Mouse (Mus musculus): ENCODE results near the gene Atxn1. TPM values are rescaled to one million over a fixed set of nuclear protein-coding genes. Genes with fewer than 3 reads are reported as not detected.

Gene Atxn1
- polyA plus RNA-seq, 1 experiment from 2014 or later, result 1.7 TPM

DNA sequence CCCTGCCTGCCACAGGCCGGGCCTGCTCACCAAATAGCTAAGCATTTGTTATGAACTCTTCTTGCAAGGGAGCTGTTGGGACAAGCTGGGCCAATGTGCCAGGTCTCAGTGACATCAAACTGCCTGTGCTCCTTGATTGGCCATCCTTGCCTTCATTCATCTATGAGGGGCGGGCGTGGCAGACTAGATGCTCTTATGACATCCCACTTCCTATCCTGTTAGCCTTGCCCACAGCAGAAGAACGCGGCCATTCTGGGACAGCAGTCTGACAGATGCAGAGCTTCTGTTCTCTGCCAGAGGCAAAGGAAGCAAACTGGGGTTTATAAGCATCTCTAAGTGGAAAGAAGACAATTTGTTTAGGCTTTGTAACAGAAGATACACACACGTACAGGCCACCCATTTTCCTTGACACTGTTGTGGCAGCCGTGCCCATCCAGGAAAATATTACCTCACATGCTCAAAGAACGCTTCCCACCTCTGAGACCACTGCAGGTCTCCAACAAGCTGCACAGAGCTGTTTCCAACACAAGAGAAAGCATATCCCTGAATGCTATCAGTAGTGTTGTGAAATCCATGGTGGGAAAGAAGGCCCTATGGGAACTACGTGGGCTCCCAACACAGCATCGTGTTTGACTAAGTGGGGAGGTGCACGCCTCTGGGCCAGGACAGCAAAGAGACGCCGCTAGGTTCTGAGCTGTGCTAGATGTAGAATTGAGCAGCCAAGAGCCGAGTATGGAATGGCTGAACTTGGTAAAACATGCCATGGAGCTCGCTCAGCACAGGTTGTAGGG is 162.0 kb downstream of the Atxn1 start:
- 77% methylated on average over 15 of the region's 15 CpGs for WGBS (ENCODE audit: insufficient replicate concordance)
- no peaks in the 10 kb centered on the region for H3K4me1 ChIP-seq
- H3K4me3 ChIP-seq, result no peak overlapping the region
- H3K4me2 ChIP-seq, result no peak overlapping the region
- no peak for ATAC-seq
- no peaks in the 10 kb centered on the region for H3K36me3 ChIP-seq
- no peaks in the 10 kb centered on the region for H3K9me3 ChIP-seq (replicated peaks)
- H3K9ac ChIP-seq, result no peak overlapping the region
- H3K27me3 ChIP-seq (replicated peaks), result no peaks in the 10 kb centered on the region
- H3K27ac ChIP-seq, result no peak overlapping the region

DNA sequence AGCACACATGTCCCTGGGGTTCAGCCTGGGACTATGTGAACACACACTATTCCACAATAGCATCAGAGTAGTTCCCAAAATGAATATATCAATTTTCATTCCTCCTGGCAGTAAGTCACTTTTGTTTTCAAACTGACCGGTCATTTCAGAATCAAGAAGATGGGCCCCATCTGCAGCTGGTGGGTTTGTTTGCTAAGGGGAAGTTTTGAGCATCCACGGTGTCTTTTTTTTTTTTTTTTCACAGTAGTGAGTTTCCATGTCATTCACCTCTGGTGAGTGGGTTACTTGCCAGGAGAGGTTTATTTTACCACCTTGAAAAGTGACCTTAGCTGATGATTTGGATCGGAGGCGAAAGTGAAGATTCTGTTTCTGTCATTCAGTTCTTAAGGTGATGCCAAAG is 166.6 kb downstream of the Atxn1 start:
- WGBS (ENCODE audit: insufficient replicate concordance), result 64% methylated on average over 4 of the region's 4 CpGs
- no peaks in the 10 kb centered on the region for H3K4me1 ChIP-seq
- H3K9me3 ChIP-seq (replicated peaks), result no peaks in the 10 kb centered on the region
- H3K27me3 ChIP-seq (replicated peaks), result no peaks in the 10 kb centered on the region
- H3K4me3 ChIP-seq, result no peak overlapping the region
- ATAC-seq, result no peak
- H3K36me3 ChIP-seq, result peaks cover 11% of the 10 kb centered on the region; the same call in 1 of the 2 replicates
- no peak overlapping the region for H3K4me2 ChIP-seq
- H3K27ac ChIP-seq, result no peak overlapping the region
- H3K9ac ChIP-seq, result no peak overlapping the region

DNA sequence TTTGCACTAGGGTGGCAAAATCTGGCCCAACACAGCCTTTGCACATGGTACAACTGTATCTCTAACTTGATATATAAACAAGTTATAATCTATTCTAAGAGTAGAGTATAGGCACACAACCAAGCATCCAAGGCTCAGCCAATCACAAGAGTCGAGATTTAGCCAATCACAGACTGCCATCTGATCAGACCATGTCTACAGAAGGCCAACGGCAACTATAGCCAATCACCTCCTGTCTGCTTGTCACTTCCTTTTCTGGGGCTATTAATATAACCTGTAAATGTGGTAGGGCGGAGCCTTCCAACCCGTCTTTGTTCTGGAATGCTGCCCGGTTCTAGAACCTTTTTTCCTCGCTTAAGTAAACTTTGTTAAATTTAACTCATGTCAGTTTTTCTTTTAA is 167.1 kb downstream of the Atxn1 start:
- H3K4me3 ChIP-seq, result no peak overlapping the region

DNA sequence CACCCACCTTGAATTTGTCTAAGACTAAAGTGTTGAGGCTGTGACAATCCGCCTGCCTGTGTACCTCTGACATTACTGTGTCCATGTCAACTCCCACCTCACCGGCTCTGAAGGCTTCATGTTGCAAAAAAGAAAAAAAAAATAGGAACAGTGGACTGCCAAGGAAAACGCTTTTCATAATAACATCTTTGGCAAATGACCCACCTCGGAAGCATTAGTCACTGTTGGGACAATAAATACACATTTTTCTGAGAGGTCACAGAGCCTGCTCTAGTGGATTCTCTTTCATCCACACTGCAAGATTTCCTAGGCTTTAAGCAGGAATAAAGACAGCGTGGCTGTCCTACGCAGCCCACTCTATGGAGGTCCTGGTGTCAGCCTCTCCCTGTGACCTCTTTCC is 168.5 kb downstream of the Atxn1 start:
- Histone ChIP-seq H3K4me2 (no peak overlapping the region), H3K4me3 (no peak overlapping the region), H3K36me3 (peaks cover 11% of the 10 kb centered on the region; the same call in 1 of the 2 replicates), H3K9ac (no peak overlapping the region), H3K27ac (no peak overlapping the region), H3K9me3 (replicated peaks) (no peaks in the 10 kb centered on the region), H3K27me3 (replicated peaks) (no peaks in the 10 kb centered on the region), H3K4me1 (no peaks in the 10 kb centered on the region)
- WGBS (ENCODE audit: insufficient replicate concordance), result 71% methylated on average over 6 of the region's 6 CpGs
- no peak for ATAC-seq

More for the DNA sequence above, 167.1 kb downstream of the Atxn1 start:
- no peak overlapping the region for H3K27ac ChIP-seq
- no peak overlapping the region for H3K9ac ChIP-seq
- no peak overlapping the region for H3K4me2 ChIP-seq
- 61% methylated on average over 6 of the region's 6 CpGs for WGBS (ENCODE audit: insufficient replicate concordance)
- H3K36me3 ChIP-seq, result peaks cover 11% of the 10 kb centered on the region; the same call in 1 of the 2 replicates
- H3K9me3 ChIP-seq (replicated peaks), result no peaks in the 10 kb centered on the region
- H3K4me1 ChIP-seq, result no peaks in the 10 kb centered on the region
- no peak for ATAC-seq
- H3K27me3 ChIP-seq (replicated peaks), result no peaks in the 10 kb centered on the region

DNA sequence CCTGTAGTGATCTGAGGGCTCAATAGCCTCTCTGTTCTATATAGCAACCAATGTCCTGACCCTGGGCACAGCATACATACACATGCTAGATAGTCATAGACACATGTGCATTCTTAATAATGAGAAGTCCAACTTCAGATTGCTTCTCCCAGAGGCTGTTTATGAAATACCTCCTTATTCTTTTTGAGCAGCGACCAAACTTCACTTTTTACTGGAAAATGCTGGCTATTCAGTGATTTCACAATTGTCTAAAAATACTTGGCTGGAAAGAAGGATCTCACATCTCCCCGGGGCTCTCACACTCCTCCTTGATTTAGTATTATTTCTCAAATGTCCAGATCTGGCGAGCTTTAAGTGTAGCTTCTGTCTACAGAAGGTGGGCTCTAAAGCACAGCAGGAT is 171.0 kb downstream of the Atxn1 start:
- no peak for ATAC-seq
- H3K4me1 ChIP-seq, result no peaks in the 10 kb centered on the region
- no peak overlapping the region for H3K27ac ChIP-seq
- H3K4me2 ChIP-seq, result no peak overlapping the region
- no peaks in the 10 kb centered on the region for H3K27me3 ChIP-seq (replicated peaks)
- WGBS (ENCODE audit: insufficient replicate concordance), result 68% methylated on average over 3 of the region's 3 CpGs
- H3K9ac ChIP-seq, result no peak overlapping the region
- H3K36me3 ChIP-seq, result peaks cover 11% of the 10 kb centered on the region; the same call in 1 of the 2 replicates
- no peaks in the 10 kb centered on the region for H3K9me3 ChIP-seq (replicated peaks)
- H3K4me3 ChIP-seq, result no peak overlapping the region

DNA sequence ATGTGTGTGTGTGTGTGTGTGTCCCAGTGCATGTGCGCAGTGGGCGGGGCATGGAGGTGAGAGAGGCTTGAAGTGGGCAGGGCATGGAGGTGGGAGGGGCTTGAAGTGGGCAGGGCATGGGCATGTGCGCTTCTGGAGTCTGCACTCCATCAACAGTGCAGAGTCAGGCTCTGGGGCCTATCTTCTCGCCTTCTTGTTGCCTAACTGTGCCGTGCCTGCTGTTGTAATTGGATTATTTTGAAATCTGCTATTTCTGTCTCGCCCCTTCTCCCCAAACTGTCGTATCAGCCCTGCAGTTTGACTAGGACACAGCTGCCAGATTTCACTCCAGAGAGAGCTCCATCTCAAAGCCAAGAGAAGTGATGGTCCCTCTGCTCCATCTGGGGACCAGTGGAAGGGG is 178.4 kb downstream of the Atxn1 start:
- Histone ChIP-seq H3K4me3 (no peak overlapping the region), H3K36me3 (no peaks in the 10 kb centered on the region), H3K27me3 (replicated peaks) (no peaks in the 10 kb centered on the region), H3K27ac (no peak overlapping the region), H3K4me2 (no peak overlapping the region), H3K9me3 (replicated peaks) (no peaks in the 10 kb centered on the region), H3K4me1 (no peaks in the 10 kb centered on the region), H3K9ac (no peak overlapping the region)
- no peak for ATAC-seq
- 79% methylated on average over 7 of the region's 7 CpGs for WGBS (ENCODE audit: insufficient replicate concordance)

DNA sequence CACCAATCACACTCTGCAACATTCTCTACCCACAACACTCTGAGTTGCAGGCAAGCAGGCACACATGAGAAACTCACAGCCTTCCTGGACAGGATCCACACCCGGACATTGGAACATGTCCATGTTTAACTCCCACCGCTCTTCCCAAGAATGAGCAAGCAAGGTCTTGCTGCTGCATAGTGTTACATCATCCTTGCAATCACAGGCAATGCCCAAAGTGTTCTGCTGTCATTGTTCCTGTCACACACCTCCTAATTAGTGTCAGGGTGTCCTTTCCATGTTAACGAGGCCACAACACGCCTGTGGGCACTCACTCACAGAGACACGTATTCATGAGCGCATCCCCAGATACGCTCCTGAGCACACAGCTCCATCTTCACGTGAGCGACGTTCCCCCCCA is 181.1 kb downstream of the Atxn1 start:
- Histone ChIP-seq H3K4me1 (no peaks in the 10 kb centered on the region), H3K4me2 (no peak overlapping the region), H3K9ac (no peak overlapping the region), H3K36me3 (no peaks in the 10 kb centered on the region), H3K27ac (no peak overlapping the region), H3K27me3 (replicated peaks) (no peaks in the 10 kb centered on the region), H3K4me3 (no peak overlapping the region), H3K9me3 (replicated peaks) (no peaks in the 10 kb centered on the region)
- WGBS (ENCODE audit: insufficient replicate concordance), result 79% methylated on average over 10 of the region's 10 CpGs
- ATAC-seq, result no peak

DNA sequence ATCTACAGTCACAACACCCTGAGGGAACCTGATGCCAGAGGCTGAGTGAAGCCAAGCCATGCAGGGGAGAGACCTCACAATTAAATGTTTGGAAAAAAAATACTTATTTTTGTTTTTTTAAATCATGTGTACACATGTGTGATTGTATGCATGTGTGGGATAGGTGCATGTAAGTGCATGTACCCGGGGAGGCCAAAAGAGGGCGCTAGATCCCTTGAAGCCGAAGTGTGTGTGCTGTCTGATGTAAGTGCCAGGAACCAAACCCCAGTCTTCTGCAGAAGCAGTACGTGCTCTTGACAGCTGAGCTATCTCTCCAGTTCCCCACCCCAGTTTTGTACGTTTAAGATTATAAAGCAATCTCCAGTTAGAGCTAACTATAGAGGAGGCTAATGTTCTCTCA is 186.1 kb downstream of the Atxn1 start:
- no peaks in the 10 kb centered on the region for H3K36me3 ChIP-seq
- no peak overlapping the region for H3K9ac ChIP-seq
- WGBS (ENCODE audit: insufficient replicate concordance), result 83% methylated on average over 5 of the region's 5 CpGs
- no peak overlapping the region for H3K4me2 ChIP-seq
- no peaks in the 10 kb centered on the region for H3K27me3 ChIP-seq (replicated peaks)
- H3K4me3 ChIP-seq, result no peak overlapping the region
- no peak overlapping the region for H3K27ac ChIP-seq
- no peak for ATAC-seq
- no peaks in the 10 kb centered on the region for H3K9me3 ChIP-seq (replicated peaks)
- peaks cover 11% of the 10 kb centered on the region for H3K4me1 ChIP-seq

DNA sequence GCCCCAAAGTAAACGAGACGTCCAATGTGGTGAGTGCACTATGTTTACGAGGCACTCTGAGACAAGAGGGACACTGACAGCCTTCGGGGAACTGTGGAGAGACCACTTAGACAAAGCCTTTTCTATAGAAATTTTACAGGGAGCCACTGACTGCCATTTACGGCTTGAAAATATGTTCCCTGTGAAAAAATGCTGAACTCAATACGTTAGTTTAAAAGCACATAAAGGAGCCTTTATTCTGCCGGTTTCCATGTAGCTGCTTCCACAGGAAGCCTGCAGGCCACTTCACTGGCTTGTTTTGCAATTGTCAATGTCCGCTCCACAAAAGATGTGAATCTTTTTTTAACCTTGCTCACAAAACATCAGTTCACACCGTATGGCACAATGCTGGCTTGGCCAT is 186.6 kb downstream of the Atxn1 start:
- no peaks in the 10 kb centered on the region for H3K36me3 ChIP-seq
- H3K4me2 ChIP-seq, result no peak overlapping the region
- no peaks in the 10 kb centered on the region for H3K27me3 ChIP-seq (replicated peaks)
- peaks cover 11% of the 10 kb centered on the region for H3K4me1 ChIP-seq
- H3K4me3 ChIP-seq, result no peak overlapping the region
- WGBS (ENCODE audit: insufficient replicate concordance), result 63% methylated on average over 9 of the region's 9 CpGs
- no peak overlapping the region for H3K9ac ChIP-seq
- no peaks in the 10 kb centered on the region for H3K9me3 ChIP-seq (replicated peaks)
- ATAC-seq, result no peak
- no peak overlapping the region for H3K27ac ChIP-seq

DNA sequence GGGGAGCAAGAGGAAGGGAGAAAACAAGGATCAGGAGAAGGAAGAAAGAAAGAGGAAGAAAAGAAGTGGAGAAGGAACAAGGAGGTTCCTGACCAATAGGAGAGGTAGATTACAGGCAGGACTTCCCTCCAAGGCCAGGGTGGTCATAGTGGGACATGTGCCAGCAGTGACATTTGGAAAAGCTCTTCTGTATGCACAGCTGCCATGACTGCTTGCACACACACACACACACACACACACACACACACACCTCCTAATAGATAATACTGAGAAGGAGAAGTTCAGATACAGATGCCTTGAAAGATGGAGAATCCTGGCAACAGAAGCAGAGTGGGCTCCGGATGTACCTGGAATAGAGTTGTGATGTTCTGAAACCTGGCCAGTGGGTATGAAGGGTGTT is 189.3 kb downstream of the Atxn1 start:
- Histone ChIP-seq H3K4me2 (no peak overlapping the region), H3K36me3 (no peaks in the 10 kb centered on the region), H3K27me3 (replicated peaks) (no peaks in the 10 kb centered on the region), H3K4me3 (no peak overlapping the region), H3K27ac (no peak overlapping the region), H3K9me3 (replicated peaks) (no peaks in the 10 kb centered on the region), H3K4me1 (peaks cover 11% of the 10 kb centered on the region), H3K9ac (no peak overlapping the region)
- WGBS (ENCODE audit: insufficient replicate concordance), result 69% methylated on average over 1 of the region's 1 CpGs
- ATAC-seq, result no peak

DNA sequence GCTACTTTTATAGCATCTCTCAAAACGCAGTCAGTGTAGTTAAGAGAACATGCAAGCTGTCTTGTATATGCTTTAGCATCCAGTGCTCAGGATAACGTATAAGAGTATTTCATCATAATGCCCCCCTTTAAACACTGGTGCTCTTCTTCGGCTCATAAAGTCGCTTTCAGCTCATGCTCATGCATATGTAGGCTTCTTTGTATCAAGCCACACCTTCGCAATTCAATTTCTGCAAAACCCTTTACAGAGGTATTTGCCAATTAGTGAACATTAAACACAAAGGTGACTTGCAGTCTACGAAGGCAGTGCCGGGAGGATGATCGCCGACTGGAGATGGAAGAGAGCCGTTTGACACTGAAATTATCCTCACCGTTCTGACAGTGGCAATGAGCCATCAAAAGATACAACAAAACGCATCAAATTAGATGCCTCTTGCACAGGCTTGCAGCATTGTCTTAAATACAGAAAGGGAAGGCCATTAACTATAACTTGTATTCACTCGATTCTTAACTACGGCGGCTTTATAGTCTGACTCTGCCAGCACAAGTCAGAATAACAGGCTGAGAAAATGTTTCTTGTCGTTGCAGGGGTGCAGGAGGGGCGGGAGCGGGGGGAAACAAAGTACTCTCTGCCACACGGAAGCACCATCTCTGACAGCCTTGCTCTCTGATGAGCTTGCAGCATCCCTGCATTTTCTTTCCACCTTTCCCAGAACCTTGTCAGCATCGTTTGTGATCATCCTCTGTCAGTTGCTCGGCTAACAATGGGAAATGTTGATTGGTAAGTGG is 191.2 kb downstream of the Atxn1 start:
- 79% methylated on average over 21 of the region's 21 CpGs for WGBS (ENCODE audit: insufficient replicate concordance)
- no peaks in the 10 kb centered on the region for H3K36me3 ChIP-seq
- ATAC-seq, result no peak

DNA sequence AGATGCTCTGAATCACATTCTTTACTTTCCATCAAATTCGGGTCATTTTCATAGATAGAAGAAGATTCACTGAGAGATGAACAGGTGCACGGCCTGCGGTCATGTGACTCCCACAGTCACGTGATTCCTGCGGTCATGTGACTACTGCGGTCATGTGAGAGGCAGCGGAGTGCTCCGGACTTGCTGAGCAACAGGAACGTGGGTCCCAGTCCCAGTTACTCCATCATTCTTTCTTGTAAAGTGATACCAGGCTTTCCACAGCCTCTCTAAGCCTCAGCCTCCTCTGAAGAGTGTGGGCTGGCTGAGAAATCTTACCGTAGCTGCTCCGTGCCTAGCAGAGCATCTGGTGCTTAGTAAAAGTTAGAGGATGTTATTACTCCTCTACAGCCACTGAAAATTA is 195.1 kb downstream of the Atxn1 start:
- ATAC-seq, result no peak
- 81% methylated on average over 11 of the region's 11 CpGs for WGBS (ENCODE audit: insufficient replicate concordance)
- Histone ChIP-seq H3K4me2 (no peak overlapping the region), H3K9ac (no peak overlapping the region), H3K36me3 (no peaks in the 10 kb centered on the region), H3K9me3 (replicated peaks) (no peaks in the 10 kb centered on the region), H3K4me1 (peaks cover 4% of the 10 kb centered on the region; the same call in 1 of the 2 replicates), H3K27me3 (replicated peaks) (no peaks in the 10 kb centered on the region), H3K27ac (no peak overlapping the region), H3K4me3 (no peak overlapping the region)

More for the DNA sequence above, 191.2 kb downstream of the Atxn1 start:
- peaks cover 11% of the 10 kb centered on the region for H3K4me1 ChIP-seq
- no peak overlapping the region for H3K4me2 ChIP-seq
- no peaks in the 10 kb centered on the region for H3K9me3 ChIP-seq (replicated peaks)
- H3K4me3 ChIP-seq, result no peak overlapping the region
- H3K9ac ChIP-seq, result no peak overlapping the region
- H3K27me3 ChIP-seq (replicated peaks), result no peaks in the 10 kb centered on the region
- H3K27ac ChIP-seq, result no peak overlapping the region
